Comparison of ENCODE assay signal across 13 mouse cellular contexts in the genomic region with DNA sequence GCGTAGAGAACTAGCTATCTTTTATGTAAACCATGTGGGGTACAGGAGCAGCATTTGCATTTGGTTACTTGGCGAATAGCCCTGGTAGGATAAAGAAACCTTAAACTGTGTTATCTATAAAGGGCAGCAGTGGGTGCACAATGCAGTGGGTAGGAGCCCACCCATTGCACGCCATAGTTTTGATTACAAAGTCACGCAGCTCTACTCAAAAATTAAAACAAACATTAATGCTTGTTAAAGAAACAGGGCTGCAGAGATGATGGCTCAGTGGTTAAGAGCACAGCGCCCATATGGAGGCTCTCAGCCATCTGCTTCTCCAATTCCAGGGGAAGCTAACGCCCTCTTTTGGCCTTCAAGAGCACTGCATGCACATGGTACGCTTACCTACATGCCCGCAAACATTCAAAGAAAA. TPM values are rescaled to one million over a fixed set of nuclear protein-coding genes. Genes with fewer than 3 reads are reported as not detected.
DNase-seq lines count a peak whose midpoint lies in the region; ATAC-seq and TF ChIP-seq lines count a peak whose summit lies in the region.
"Had no signal": no experiment of that assay in that cellular context is flagged by ENCODE, and none has a peak within 500 bp of the region (broad histone marks: within the 10 kb centered on the region; RNA-seq: fewer than 3 reads in every experiment).

No protein-coding gene starts in this region.

- H3K4me3 ChIP-seq in left cerebral cortex, adult 2 months = no peak overlapping the region
- H3K4me3 ChIP-seq in liver, embryonic 16.5 days (ENCODE audit: low read depth, low read length) = no peak overlapping the region
- no peak overlapping the region for H3K4me3 ChIP-seq in heart, adult 2 months
- H3K4me3 ChIP-seq: midbrain, embryonic 13.5 days; neural tube, embryonic 15.5 days had no signal

- peaks cover 8% of the 10 kb centered on the region; the same call in 1 of the 2 replicates for H3K36me3 ChIP-seq in liver, embryonic 16.5 days (ENCODE audit: control insufficient read depth, insufficient read depth)
- H3K36me3 ChIP-seq in heart, adult 2 months (ENCODE audit: control insufficient read depth, insufficient read depth, low read length) = no peaks in the 10 kb centered on the region

- peaks cover 20% of the 10 kb centered on the region for H3K4me1 ChIP-seq in liver, embryonic 16.5 days (ENCODE audit: control insufficient read depth, low read depth, low read length)
- no peaks in the 10 kb centered on the region; the same call in 1 of the 2 replicates for H3K4me1 ChIP-seq in heart, adult 2 months (ENCODE audit: control insufficient read depth, insufficient read depth, low read length)

- peak; percentile 63 for ATAC-seq in liver, embryonic 16.5 days (ENCODE audit: low read depth)
- ATAC-seq: midbrain, embryonic 13.5 days had no signal

- intact Hi-C loops in left cerebral cortex, adult 2 months (cut with DNase I) = no loop called here
- intact Hi-C loops in left cerebral cortex, postnatal 36 days (cut with DNase I) = no loop called here
- intact Hi-C loops in heart, adult 2 months (cut with DNase I) = no loop called here

- H3K79me2 ChIP-seq in heart, adult 2 months (replicated peaks; ENCODE audit: control insufficient read depth, insufficient read depth, low read length) = no peaks in the 10 kb centered on the region

- no peak for TF ChIP-seq EP300 in heart, adult 2 months (IDR thresholded peaks at IDR 0.05; ENCODE audit: insufficient read depth, low read depth, low read length)

- H3K27me3 ChIP-seq in liver, embryonic 16.5 days (ENCODE audit: control insufficient read depth, insufficient read depth, low read depth, low read length) = no peaks in the 10 kb centered on the region
- H3K27me3 ChIP-seq in heart, adult 2 months (ENCODE audit: control insufficient read depth, insufficient read depth, low read length) = no peaks in the 10 kb centered on the region
- H3K27me3 ChIP-seq: midbrain, embryonic 13.5 days; neural tube, embryonic 15.5 days had no signal

- no peak for DNase-seq in left cerebral cortex, adult 2 months (ENCODE audit: extremely low spot score in 1 of 2, low spot score in 2 of 2)
- no peak for DNase-seq in left cerebral cortex, postnatal 36 days (ENCODE audit: low spot score in 2 of 2)
- DNase-seq in ES-CJ7 (ENCODE audit: low read depth, low spot score) (peak; percentile 44), ZHBTc4 (ENCODE audit: low read depth, low spot score) (peak; percentile 61)
- DNase-seq in right cerebral cortex, adult 18-20 months = no peak
- no peak for DNase-seq in ovary, postnatal 10 days (ENCODE audit: low spot score)
- DNase-seq in heart, adult 2 months = no peak
- DNase-seq: cerebellum, adult 11-12 months; heart, postnatal 4 days; kidney, adult 18-20 months had no signal

- H3K4me2 ChIP-seq in liver, embryonic 16.5 days (ENCODE audit: low read depth, low read length) = no peak overlapping the region
- H3K4me2 ChIP-seq: midbrain, embryonic 13.5 days; neural tube, embryonic 15.5 days had no signal

- TF ChIP-seq POLR2A in heart, adult 2 months (IDR thresholded peaks at IDR 0.05; ENCODE audit: insufficient read depth, low read depth, low read length) = no peak

- no peak overlapping the region for H3K9ac ChIP-seq in liver, embryonic 16.5 days (ENCODE audit: low read depth, low read length)
- no peak overlapping the region for H3K9ac ChIP-seq in heart, adult 2 months (ENCODE audit: low read depth, low read length)
- H3K9ac ChIP-seq: midbrain, embryonic 13.5 days; neural tube, embryonic 15.5 days had no signal

- WGBS in liver, embryonic 16.5 days (ENCODE audit: insufficient replicate concordance) = 46% methylated on average over 8 of the region's 8 CpGs
- 86% methylated on average over 8 of the region's 8 CpGs for WGBS in heart, adult 2 months

- H3K9me3 ChIP-seq in liver, embryonic 16.5 days (replicated peaks; ENCODE audit: control insufficient read depth, low read length) = no peaks in the 10 kb centered on the region
- H3K9me3 ChIP-seq: midbrain, embryonic 13.5 days; neural tube, embryonic 15.5 days had no signal

- TF ChIP-seq CTCF in left cerebral cortex, adult 2 months (IDR thresholded peaks at IDR 0.05) = peak; percentile 21
- no peak for TF ChIP-seq CTCF in heart, adult 2 months (IDR thresholded peaks at IDR 0.05)

- no peak overlapping the region for H3K27ac ChIP-seq in left cerebral cortex, adult 2 months
- no peak overlapping the region for H3K27ac ChIP-seq in liver, embryonic 16.5 days (ENCODE audit: low read length)
- no peak overlapping the region for H3K27ac ChIP-seq in heart, adult 2 months
- H3K27ac ChIP-seq: midbrain, embryonic 13.5 days had no signal

RNA-seq across cellular contexts. Expression of gene Rpa1, which starts 24.8 kb away (rescaled TPM):
- 10 to 100 TPM; 41.9 to 42.3 TPM for total RNA-seq in left cerebral cortex, adult 2 months (2021)
- 10 to 100 TPM; 44.0 to 47.1 TPM for total RNA-seq in left cerebral cortex, postnatal 36 days (2021)
- polyA plus RNA-seq in liver, embryonic 16.5 days (2015; fragmentation: Nextera tagmentation; extraction: Ambion mirVana) = 78.6 and 82.2 TPM in 2 replicates
- total RNA-seq in heart, adult 2 months (2021) = 10 to 100 TPM; 54.8 to 60.7 TPM
- polyA plus RNA-seq in heart, adult 2 months (2012; rRNA removed) = 16.8 and 24.8 TPM in 2 replicates

RNA-seq across cellular contexts. Expression of gene Smyd4, which starts 24.9 kb away (rescaled TPM):
- total RNA-seq in left cerebral cortex, adult 2 months (2021) = 10 to 100 TPM; 15.0 to 16.5 TPM
- 10 to 100 TPM; 13.2 to 16.4 TPM for total RNA-seq in left cerebral cortex, postnatal 36 days (2021)
- polyA plus RNA-seq in liver, embryonic 16.5 days (2015; fragmentation: Nextera tagmentation; extraction: Ambion mirVana) = 4.0 and 4.6 TPM in 2 replicates
- total RNA-seq in heart, adult 2 months (2021) = 1 to 10 TPM; 5.7 to 6.4 TPM
- polyA plus RNA-seq in heart, adult 2 months (2012; rRNA removed) = 3.2 and 3.9 TPM in 2 replicates

Comparison
In these comparisons a context has a peak if more than half of its experiments do, and no peak if none do; other contexts are left out.
1. DNase-seq: peak in ES-CJ7 (single experiment) and ZHBTc4 (single experiment); none in left cerebral cortex, adult 2 months (0 of 2), left cerebral cortex, postnatal 36 days (0 of 2), right cerebral cortex, adult 18-20 months (single experiment), ovary, postnatal 10 days (single experiment) and heart, adult 2 months (0 of 2).